Mouse (Mus musculus): ENCODE measurements around the gene Il18bp.
"Not testable (repeated sequence)": the region's sequence is repeated elsewhere in the genome, so short reads cannot be mapped to it uniquely, and the experiment has no call there.

Gene Il18bp

DNA sequence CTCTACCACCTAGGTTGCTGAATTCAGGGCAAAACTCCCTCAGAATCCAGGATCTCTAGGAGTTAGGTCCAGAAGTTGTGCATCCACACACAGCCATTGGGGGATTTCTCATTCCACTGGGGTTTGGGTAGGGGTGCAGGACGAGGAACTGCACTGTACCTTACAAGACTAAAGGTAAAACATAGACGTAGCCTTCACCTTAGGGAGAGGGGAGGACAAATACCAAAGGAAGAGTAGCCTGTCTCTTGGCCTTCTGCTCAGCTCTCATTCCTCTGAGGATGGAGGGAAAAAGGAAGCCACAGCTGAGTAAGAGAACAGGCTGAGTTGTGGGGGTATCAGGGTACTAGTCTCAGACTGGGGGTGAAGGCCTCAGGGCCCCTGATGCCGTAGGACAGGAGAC, at the start of gene Il18bp:
Gene Il18bp, minus strand, starts transcription at position 101 of the 400 bp plus-strand sequence.
- in situ Hi-C loops (cut with MboI, MseI), result no loop called here

DNA sequence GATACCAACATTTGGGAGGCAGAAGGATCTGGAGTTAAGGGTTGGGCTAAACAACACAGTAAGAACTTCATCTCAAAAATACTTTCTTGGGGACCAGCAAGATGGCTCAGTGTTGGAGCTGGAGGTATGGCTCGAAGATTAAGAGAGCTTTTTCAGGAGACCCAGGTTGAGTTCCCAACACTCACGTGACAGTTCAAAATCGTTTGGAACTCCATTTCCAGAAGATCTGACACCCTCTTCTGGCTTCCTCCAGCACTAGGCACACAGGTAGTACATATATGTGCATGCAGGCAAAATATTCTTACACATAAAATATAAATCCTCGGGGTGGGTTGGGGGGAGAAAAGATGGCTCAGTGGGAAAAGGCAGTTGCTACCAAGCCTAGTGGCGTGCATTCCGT, 47.9 kb upstream of the Il18bp start:
- in situ Hi-C loops (cut with MboI, MseI), result no loop called here

DNA sequence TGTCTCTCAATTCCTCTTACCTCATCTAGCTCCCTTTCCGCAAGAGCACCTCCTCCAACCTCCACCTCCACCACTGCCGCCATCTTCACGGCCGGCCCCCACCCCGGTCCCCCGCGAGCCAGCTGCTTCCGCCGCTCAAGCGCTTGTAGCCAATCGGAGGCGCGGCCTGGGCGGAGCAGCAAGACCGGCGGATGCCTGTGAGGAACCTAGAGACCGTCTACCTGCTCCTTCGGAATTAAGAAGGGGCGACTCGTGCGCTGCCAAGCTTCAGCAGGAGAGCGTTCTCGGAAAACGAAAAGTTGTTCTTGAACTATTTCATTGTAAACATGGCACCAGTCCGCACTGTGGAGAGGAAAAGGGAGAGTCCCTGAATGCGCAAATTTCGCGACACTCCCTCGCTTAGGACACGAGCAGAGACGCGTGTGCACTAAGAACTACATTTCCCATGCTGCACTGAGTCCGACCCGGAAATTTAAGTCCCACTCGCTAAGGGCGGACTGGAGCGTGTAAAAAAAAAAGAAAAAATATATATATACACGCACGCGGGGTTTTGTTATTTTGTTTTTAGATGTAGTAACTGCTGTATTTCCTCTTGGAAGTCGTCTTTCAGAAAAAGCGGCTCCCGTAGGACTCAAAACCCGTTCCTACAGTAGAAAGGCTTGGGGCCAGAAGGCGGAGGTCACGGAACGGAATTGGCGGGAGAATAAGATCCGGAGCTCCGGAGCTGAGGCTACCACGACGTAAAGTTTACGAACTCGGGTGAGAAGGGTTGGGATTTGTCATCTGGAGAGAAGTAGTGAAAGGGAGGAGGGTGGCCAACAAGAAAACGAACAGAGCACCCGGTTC, 46.8 kb upstream of the Il18bp start, which contains the start of the genes Rnf121, Xndc1 and Xntrpc:
Gene Rnf121, minus strand, starts transcription at position 424 of the 846 bp plus-strand sequence.
Gene Xndc1, plus strand, starts transcription at position 466 of the 846 bp plus-strand sequence.
Gene Xntrpc, plus strand, starts transcription at position 668 of the 846 bp plus-strand sequence.
- in situ Hi-C loops (cut with MboI, MseI), result no loop called here

DNA sequence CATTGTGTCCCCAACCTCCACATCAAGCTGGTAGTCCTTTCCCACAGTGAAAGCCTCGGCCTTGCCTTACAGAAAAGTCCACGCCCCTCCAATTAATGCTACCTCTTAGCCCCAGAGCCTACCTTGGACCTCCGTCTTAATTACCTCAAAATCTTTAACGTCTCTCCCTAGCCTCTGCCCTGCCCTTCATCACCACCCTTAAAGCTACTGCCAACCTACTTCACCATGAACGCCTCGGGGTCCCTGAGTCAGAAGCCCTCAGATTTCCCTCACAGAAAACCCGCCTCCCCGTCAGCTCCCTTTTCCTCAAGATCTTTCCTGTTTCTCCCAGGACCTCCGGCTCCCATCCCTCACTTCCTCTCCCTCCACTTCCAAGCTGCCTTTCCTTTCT, 46.2 kb upstream of the Il18bp start:
- in situ Hi-C loops (cut with MboI, MseI), result no loop called here

DNA sequence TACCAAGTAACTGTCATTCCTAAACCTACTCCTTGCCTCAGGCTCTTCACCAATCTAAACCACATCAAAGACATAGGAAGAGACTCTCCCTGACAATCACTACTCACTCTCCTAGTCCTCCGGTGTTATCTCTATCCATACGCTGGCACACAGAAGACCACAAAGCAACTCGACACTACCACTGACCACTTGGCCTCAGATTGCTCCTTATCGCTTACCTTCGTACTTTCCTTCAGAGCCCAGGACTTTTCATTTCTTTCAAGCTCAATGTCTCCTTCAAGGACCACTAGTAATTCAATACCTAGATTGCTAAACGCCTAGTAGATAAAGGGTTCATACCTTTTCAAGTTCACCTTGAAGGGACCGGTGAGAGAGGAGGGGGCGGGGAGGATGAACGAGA, 45.4 kb upstream of the Il18bp start:
- in situ Hi-C loops (cut with MboI, MseI), result no loop called here

DNA sequence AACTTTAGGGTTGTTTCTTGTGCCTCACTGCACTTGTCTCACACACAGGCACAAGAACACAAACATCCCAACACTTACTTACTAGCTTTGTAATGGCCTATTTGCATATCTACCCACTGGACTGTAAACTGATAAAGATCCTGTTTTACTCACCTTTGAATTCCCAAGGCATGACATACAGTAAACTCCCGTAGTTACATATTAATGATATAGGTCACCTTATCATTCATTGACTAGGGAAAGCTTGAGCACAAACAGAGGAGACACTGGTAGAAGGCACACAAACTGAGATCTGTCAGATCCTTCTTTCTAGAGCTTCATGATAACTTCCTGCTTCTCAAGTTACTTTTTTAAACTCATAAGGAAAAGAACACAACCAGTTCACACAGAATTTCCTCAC, 43.7 kb upstream of the Il18bp start:
- in situ Hi-C loops (cut with MboI, MseI), result no loop called here

DNA sequence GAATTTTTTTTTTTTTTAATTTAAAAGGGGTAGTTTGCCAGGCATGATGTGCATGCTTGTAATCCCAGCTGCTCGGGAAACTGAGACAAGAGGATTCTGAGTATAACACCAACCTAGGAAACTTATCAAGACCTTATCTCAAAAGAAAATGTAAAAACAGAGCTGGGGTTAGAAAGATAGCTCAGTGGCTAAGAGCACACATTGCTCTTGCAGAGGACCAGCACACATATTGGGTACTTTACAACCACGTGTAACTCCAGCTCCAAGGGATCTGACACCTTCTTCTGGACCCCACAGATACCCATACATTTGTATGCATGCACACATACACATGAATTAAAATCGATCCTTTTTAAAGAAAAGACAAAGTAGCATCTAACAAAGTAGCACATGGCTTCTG, 42.9 kb upstream of the Il18bp start:
- in situ Hi-C loops (cut with MboI, MseI), result no loop called here

DNA sequence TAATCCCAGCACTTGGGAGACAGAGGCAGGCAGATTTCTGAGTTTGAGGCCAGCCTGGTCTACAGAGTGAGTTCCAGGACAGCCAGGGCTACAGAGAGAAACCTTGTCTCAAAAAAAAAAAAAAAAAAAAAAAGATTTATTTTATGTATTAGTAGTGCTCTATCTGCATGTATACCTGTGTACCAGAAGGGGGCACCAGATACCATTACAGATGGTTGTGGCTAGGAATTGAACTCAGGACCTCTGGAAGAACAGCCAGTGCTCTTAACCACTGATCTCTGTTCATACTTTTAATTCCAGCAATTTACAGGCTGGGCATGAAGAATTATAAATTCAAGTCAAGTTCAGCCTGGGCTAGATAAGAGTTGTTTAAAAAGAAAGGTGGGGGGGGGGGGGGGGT, 30.0 kb upstream of the Il18bp start:
- in situ Hi-C loops (cut with MboI, MseI), result not testable (repeated sequence)

DNA sequence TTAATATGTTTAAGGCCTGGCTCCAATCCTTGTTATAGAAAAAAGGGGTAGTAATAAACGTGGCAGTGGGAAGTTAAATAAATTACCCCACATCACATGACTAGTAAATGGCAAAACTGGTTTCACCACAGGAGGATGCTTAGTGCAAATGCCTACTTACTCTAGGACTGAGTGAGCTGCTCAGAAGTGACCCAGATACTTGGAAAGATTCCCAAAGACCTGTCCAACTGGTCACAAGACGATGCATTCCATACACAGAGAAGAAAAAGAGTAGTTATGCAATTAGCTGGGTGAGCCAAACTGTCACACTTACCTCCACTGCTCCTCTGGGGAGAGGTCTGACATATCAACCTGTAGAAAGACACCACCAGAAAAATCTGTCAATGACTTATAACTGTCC, 23.8 kb upstream of the Il18bp start:
- in situ Hi-C loops (cut with MboI, MseI), result no loop called here

DNA sequence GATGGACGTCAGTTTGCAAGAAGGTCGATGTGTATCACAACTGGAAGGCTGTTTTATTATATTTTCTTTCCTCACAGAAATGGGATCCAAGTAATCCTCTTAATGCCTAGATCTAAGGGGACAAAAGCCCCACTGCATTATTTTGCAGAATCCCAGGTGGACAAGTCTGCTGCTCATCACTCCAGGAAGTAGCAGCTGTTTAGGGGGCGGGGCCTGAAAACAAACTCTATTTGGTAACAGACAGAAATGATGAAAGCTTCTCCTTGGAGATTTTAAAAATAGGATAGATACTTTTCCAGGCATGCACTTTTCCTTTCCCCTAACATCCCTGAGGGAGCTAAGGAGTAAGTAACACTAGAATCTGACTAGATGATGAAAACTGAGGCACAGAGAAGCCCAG, 18.8 kb upstream of the Il18bp start:
- in situ Hi-C loops (cut with MboI, MseI), result no loop called here

DNA sequence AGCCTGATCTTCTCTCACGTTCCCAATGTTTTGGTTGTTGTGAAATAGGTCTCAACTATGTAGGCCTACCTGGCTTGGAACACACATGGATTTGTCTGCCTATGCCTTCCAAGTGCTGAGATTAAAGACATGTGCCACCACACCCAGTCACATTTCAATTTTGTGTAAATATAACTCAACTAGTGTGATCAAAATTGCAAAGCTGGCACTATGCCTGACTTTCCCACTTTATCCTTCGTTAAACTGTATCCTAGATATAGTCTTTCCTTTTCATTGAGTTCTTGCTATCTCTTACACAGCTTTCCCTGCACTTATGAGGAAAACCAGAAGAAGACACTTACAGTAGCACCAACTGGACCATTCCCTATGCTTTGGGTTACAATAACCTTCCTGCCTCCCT, 17.0 kb upstream of the Il18bp start:
- in situ Hi-C loops (cut with MboI, MseI), result no loop called here

DNA sequence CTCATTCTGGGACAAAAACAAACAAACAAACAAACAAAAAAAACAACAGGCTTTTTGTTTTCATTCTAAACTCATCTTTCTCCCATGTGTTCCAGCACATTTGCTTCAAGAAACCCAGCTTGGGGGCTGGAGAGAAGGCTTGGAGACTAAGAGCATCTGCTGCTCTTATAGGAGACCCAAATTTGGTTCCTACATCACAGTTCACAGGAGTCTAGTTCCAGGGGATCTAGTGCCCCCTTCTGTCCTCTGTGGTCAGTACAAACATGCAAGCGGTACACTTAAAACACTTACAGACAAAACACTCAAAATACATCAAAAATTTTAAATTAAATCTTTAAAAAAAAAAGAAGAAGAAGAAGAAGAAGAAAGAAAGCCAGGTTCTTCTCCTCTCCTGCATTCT, 16.4 kb upstream of the Il18bp start:
- in situ Hi-C loops (cut with MboI, MseI), result no loop called here

DNA sequence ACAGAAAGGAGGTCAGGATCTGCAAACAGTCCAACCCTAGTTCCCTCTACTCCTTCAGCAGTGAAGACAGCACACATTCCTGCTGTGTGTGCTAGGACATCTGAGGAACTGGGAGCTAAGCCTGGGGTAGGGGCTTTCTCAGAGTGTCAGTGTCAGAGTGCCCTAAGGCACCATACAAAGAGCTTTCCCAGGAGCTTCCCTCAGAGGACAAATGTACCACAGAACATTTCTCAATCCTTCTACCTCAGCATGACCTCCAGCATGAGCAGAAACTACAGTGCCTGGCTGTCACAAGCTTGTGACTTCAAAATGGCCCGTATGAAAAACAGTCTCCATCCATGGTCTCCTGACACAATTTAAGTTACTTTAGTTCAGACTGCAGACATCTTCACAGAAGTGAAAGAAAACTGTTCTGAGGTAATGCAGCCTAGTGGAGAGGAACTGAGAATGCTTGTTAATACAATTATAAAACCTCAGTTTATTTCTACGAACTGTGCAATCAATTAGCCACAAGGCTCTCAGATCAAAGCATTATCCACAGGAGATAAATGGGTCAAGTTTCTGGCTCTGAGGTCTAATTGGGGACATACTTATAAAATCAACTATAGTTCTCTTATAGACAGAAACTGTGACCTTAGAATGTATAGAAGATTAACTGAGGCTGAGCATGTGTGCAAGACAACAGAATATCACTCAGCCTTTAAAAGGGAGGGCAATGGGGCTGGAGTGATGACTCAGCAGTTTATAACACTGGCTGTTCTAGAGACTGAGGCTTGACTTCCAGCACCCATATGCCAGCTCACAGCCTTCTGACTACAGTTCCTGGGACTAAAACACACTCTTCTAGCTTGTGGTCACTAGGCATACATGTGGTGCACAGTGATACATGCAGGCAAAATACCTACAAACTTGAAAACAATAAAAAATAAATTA, 7.0 kb upstream of the Il18bp start:
- in situ Hi-C loops (cut with MboI, MseI), result no loop called here

DNA sequence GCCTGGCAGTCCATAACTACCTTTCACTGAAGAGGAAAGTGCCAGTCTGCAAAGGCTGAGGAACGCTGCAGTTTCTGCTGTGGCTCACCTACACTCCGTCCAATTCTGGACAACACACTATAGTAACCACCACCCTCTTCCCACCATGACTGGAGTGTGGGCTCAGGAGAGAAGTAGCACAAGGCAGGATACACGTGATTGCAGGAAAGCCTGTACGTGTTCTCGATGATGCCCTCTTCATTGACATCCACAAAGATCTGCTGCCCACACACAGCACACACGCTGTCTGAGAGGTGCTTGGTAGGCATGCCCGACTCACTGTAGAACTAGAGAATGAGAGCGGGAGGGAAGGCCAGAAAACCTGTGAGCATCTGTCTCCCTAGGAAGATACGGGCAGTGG, 5.3 kb upstream of the Il18bp start:
- in situ Hi-C loops (cut with MboI, MseI), result no loop called here

DNA sequence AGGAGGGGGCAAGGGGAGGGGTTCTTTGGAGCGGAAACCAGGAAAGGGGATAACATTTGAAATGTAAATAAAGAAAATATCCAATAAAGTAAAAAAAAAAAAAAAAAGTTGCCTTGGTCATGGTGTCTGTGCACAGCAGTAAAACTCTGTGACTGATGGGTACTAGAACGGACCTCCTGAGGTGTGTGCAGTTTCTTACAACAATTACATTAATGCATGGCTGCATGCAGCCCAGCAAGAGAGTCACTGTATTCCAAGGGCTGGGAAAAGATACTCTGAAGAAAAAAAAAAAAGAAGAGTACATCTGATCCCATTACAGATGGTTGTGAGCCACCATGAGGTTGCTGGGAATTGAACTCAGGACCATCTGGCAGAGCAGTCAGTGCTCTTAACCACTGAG, 2.4 kb upstream of the Il18bp start:
- in situ Hi-C loops (cut with MboI, MseI), result not testable (repeated sequence)

DNA sequence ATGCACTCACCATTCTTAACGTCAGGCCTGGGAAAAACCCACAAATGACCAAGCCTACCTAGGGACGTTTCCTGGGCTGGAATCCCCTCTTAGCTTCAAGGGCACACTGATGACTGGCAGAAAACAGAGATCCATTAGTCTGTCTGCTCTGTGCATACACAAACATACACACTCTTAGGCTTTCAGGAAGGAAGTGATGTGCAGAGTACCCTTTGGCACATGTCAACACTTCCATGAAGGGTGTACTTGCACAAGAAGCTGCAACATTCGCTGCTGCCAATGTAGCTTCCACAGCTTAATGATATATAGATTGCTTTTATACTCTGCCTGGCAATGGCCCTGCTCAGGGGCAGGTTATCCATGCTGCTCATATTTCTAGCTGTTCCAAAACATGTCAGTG, 872 bp upstream of the Il18bp start:
- in situ Hi-C loops (cut with MboI, MseI), result no loop called here

DNA sequence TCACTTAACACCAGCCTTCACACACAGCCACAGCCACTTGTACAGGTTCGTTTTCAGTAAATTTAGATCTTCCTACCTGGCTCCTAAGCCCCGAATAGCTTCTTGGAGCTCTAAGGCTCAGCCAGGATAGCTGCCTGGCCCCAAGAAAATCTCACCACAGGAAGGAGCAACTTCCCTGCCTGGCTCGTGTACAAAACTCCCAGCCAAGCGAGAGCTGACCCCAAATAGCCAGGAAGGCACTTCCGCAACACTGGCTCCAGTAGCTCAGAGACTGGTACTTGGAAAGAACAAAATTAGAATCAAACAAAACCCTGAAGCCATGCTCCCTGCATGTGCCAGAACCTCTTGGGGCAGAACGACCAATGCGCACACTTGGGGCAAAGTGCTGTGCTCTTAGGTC, 456 bp downstream of the Il18bp start:
- in situ Hi-C loops (cut with MboI, MseI), result no loop called here

DNA sequence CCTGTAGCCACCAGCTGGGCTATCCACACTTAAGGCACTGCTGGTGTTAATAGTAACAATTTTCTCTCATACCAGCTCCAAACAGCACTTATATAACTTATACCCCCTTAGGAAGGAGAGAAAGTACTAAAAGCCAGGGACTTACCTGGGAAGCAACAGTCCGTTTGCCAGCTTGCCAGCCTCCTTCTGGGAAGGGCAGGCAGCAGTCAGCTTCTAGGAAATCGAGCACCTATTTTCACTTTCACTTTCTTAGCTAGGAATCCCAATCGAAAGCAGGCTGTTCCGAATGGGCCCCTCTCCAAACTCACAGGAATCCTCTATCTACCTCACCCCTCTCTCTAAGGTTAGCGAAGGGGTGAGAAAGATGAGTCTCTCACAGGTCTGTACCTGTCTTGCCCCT, 1.0 kb downstream of the Il18bp start:
- in situ Hi-C loops (cut with MboI, MseI), result no loop called here

DNA sequence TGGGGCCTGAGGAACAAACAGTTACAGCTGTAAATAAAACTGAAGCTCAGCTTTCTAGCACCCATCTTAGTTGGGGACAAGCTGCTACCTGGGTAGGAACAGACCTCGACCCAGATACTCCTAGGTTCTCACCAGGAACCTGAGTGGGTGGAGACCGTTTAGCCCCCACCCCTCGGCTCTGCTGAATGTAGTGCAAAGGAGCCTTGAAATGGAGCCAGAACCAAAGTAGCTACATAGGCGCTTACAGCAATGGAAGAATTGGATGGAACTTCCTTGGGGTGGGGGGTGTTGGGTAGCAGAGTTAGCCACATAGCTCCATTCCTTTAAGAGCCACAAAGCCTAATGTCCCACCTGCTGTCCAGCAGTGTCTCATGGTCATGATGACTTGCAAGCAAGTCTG, 1.6 kb downstream of the Il18bp start:
- in situ Hi-C loops (cut with MboI, MseI), result no loop called here

DNA sequence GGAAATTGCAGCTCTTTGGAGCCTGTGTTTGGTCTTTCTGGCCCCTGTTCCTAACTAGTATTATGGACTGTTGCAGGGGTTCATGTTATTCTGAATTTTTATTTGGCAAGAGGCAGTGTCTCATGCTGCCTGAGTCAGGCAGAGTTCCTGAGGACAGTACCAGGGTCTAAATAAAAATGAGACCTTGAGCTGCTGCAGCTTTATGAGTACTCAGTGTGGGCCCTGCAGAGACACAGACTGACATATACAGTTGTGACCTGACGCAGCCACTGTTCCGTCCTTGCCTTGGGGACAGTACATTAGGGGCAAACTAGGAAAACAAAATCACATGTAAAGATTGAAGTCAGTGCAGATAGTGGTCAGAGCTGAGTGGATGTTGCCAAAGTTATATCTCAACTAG, 3.5 kb downstream of the Il18bp start:
- in situ Hi-C loops (cut with MboI, MseI), result no loop called here

DNA sequence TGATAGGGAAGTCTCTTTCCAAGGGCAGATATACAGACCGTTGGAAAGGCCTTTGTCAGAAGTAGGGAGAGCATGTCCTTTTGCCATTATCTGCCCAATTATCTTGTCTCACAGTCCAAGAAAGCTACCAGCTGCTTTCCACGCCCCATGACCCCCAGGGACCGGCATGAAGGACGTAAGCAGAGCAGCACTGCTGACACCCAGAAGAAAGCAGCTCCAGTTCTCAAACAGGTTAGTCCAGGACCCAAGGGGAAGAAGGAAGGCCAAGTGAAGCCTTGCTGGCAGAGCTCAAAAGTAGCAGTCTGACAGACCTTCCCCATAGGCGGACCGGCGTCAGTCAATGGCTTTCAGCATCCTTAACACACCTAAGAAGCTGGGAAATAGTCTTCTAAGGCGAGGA, 5.1 kb downstream of the Il18bp start:
- in situ Hi-C loops (cut with MboI, MseI), result no loop called here

DNA sequence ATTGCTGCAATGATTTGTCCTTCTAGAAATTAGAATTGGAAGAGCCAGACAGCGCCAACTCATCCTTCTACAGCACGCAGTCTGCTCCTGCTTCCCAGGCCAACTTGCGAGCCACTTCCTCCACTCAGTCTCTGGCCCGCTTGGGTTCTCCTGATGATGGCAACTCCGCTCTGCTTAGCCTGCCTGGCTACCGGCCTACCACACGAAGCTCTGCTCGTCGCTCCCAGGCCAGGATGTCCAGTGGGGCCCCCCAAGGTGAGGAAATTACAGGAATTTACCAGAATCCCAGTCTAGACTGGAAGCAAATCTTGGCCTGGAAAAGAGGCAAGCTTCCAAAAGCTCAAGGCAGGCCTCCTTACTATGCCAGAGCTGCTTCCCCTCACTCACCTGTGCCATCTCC, 6.6 kb downstream of the Il18bp start:
- in situ Hi-C loops (cut with MboI, MseI), result no loop called here

DNA sequence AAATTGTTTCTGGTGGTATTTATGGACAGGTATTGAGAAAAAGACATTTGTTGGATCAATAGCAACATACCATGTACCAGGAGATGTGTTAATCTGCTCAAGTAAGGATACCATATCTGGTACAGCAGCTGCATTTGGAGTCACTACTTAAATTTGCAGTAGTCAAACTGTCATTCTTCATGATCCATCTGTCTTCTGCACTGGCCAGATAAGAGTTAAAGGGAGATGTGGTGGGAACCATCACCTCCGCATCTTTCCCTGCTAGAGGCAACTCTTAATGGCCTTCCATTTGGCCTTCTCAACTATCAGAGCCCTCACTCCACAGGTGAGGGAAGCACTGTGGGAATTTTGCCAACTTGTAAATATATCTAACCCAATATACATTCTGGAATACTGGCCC, 12.0 kb downstream of the Il18bp start:
- in situ Hi-C loops (cut with MboI, MseI), result no loop called here

Data from T-helper 1 cell (primary cell).